Mouse (Mus musculus) small intestine, adult 2 months (tissue): Measurements from ENCODE around the gene Gm20388.

ENCODE experiments used
- CTCF ChIP-seq: fragments of 200-500 bp; IDR thresholded peaks from 2 replicates; pipeline ENCODE4 v1.5.1; 2012; ENCODE audit warnings: low read depth, mild to moderate bottlenecking, control low read depth, inconsistent platforms, low read length, moderate library complexity, mixed read lengths; ENCODE audit not compliant: insufficient replicate concordance, insufficient read length; ENCODE audit errors: extremely low read depth
- POLR2A ChIP-seq: fragments of 200-500 bp; IDR thresholded peaks from 2 replicates; pipeline ENCODE4 v1.6.1; 2012; ENCODE audit warnings: low read depth, mild to moderate bottlenecking, control low read depth, inconsistent platforms, low read length, moderate library complexity

DNA sequence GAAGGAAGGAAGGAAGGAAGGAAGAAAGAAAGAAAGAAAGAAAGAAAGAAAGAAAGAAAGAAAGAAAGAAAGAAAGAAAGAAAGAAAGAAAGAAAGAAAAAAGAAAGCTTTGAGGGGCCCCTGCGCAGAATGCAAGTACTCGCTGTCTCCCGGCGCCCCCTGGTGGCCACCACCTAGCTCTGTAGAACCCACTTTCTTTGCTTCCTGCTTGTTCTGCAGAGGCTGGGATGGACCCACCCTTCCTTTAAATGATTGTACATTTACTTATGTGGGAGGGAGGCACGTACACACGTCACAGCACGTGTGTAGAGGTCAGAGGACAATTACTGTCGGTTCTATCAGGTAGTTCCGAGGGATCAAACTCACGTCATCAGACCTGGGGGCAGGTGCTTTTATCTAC, 167.4 kb downstream of the Gm20388 start:
- TF ChIP-seq POLR2A (no peak), CTCF (peak; percentile 79)
